Mouse (Mus musculus) MEL (cell line): Measurements from ENCODE around the gene Unc5cl. TPM values are rescaled to one million over a fixed set of nuclear protein-coding genes. Genes with fewer than 3 reads are reported as not detected.

Experiments used
- DNase-seq: peaks from one replicate; pipeline ENCODE4 v3.0.0; 2011; ENCODE audit warnings: low read depth, low spot score
- H3K27ac ChIP-seq: 2 replicates; pipeline ENCODE4 v1.5.1; 2012; ENCODE audit warnings: low read depth, mild to moderate bottlenecking, control low read depth, low read length, moderate library complexity; ENCODE audit not compliant: control insufficient read depth
- H3K27me3 ChIP-seq, 2 experiments: fragments of 150-350 bp in 1 of 2; sonication (generic) in 1 of 2; 2 replicates each; pipeline ENCODE4 v1.6.1; 2012; ENCODE audit warnings: low read length in 2 of 2, mild to moderate bottlenecking in 2 of 2, improper control_type of control experiment in 1 of 2, moderate library complexity in 1 of 2; ENCODE audit not compliant: insufficient read depth in 2 of 2, control insufficient read depth in 1 of 2
- H3K36me3 ChIP-seq, 2 experiments: 2 replicates each; pipeline ENCODE4 v1.6.1; 2012 to 2014; ENCODE audit warnings: low read length in 2 of 2, improper control_type of control experiment in 1 of 2, inconsistent platforms in 1 of 2, mild to moderate bottlenecking in 1 of 2; ENCODE audit not compliant: insufficient read depth in 2 of 2, control insufficient read depth in 1 of 2
- H3K4me1 ChIP-seq, 2 experiments: fragments of 150-350 bp in 1 of 2; sonication (generic) in 1 of 2; 2 replicates each; pipeline ENCODE4 v1.6.1; 2012; ENCODE audit warnings: low read length in 2 of 2, improper control_type of control experiment in 1 of 2, mild to moderate bottlenecking in 1 of 2; ENCODE audit not compliant: insufficient read depth in 2 of 2, control insufficient read depth in 1 of 2
- H3K4me3 ChIP-seq, 2 experiments: fragments of 150-350 bp in 1 of 2; sonication (generic) in 1 of 2; 2 replicates each; pipeline ENCODE4 v1.5.1; 2012; ENCODE audit warnings: low read depth in 2 of 2, low read length in 2 of 2, mild to moderate bottlenecking in 2 of 2, moderate library complexity in 2 of 2, control low read depth in 1 of 2, improper control_type of control experiment in 1 of 2; ENCODE audit not compliant: control insufficient read depth in 1 of 2, insufficient read depth in 1 of 2
- H3K79me2 ChIP-seq: 2 replicates; pipeline ENCODE4 v1.6.1; 2012; ENCODE audit warnings: mild to moderate bottlenecking, low read length, moderate library complexity; ENCODE audit not compliant: control insufficient read depth, poor library complexity, insufficient read depth
- H3K9ac ChIP-seq: 2 replicates; pipeline ENCODE4 v1.6.1; 2012; ENCODE audit warnings: low read depth, mild to moderate bottlenecking, control low read depth, low read length, moderate library complexity; ENCODE audit not compliant: control insufficient read depth, poor library complexity, severe bottlenecking
- H3K9me3 ChIP-seq: fragments of 150-350 bp; sonication (generic); replicated peaks from 2 replicates; pipeline ENCODE4 v1.6.1; 2012; ENCODE audit warnings: mild to moderate bottlenecking, low read length, improper control_type of control experiment, moderate library complexity; ENCODE audit not compliant: insufficient read depth
- BHLHE40 ChIP-seq: IDR thresholded peaks from 2 replicates; pipeline ENCODE4 v1.6.1; 2012; ENCODE audit warnings: low read depth, mild to moderate bottlenecking, inconsistent platforms, low read length, improper control_type of control experiment, borderline replicate concordance
- CHD1 ChIP-seq: IDR thresholded peaks from 2 replicates; pipeline ENCODE4 v1.6.1; 2012; ENCODE audit warnings: low read depth, mild to moderate bottlenecking, inconsistent platforms, low read length, improper control_type of control experiment
- CHD2 ChIP-seq: IDR thresholded peaks from 2 replicates; pipeline ENCODE4 v1.6.1; 2011; ENCODE audit warnings: low read length, improper control_type of control experiment
- CTCF ChIP-seq, 3 experiments: IDR thresholded peaks in 2 of 3; conservative IDR thresholded peaks in 1 of 3; 2 replicates each; pipeline ENCODE4 v1.5.1; 2011 to 2012; ENCODE audit warnings: low read length in 3 of 3, low read depth in 2 of 3, mild to moderate bottlenecking in 2 of 3, improper control_type of control experiment in 1 of 3, inconsistent platforms in 1 of 3, mixed read lengths in 1 of 3, moderate library complexity in 1 of 3; ENCODE audit not compliant: control insufficient read depth in 1 of 3, insufficient read depth in 1 of 3, poor library complexity in 1 of 3, severe bottlenecking in 1 of 3
- E2F4 ChIP-seq: IDR thresholded peaks from 2 replicates; pipeline ENCODE4 v1.6.1; 2011; ENCODE audit warnings: low read depth, low read length, improper control_type of control experiment, borderline replicate concordance
- ELF1 ChIP-seq: IDR thresholded peaks from 2 replicates; pipeline ENCODE4 v1.6.1; 2014; ENCODE audit warnings: low read depth, mild to moderate bottlenecking, inconsistent platforms, low read length, improper control_type of control experiment, moderate library complexity
- EP300 ChIP-seq, 2 experiments: IDR thresholded peaks; 2 replicates each; pipeline ENCODE4 v1.6.1; 2011; ENCODE audit warnings: improper control_type of control experiment in 2 of 2, low read length in 2 of 2, low read depth in 1 of 2, mild to moderate bottlenecking in 1 of 2
- ETS1 ChIP-seq: IDR thresholded peaks from 2 replicates; pipeline ENCODE4 v1.6.1; 2012; ENCODE audit warnings: low read depth, mild to moderate bottlenecking, inconsistent platforms, low read length, improper control_type of control experiment, moderate library complexity
- GABPA ChIP-seq: IDR thresholded peaks from 2 replicates; pipeline ENCODE4 v1.6.1; 2012; ENCODE audit warnings: low read depth, mild to moderate bottlenecking, inconsistent platforms, low read length, improper control_type of control experiment, moderate library complexity
- GATA1 ChIP-seq: IDR thresholded peaks from 2 replicates; pipeline ENCODE4 v1.6.1; 2011; ENCODE audit warnings: low read depth, low read length, improper control_type of control experiment
- HCFC1 ChIP-seq: IDR thresholded peaks from 2 replicates; pipeline ENCODE4 v1.6.1; 2012; ENCODE audit warnings: low read depth, mild to moderate bottlenecking, inconsistent platforms, low read length, improper control_type of control experiment, moderate library complexity
- JUND ChIP-seq: IDR thresholded peaks from 2 replicates; pipeline ENCODE4 v1.6.1; 2011; ENCODE audit warnings: low read depth, mild to moderate bottlenecking, improper control_type of control experiment, low read length
- KAT2A ChIP-seq: conservative IDR thresholded peaks from 2 replicates; pipeline ENCODE4 v1.6.1; 2012; ENCODE audit warnings: low read depth, low read length, improper control_type of control experiment, inconsistent platforms
- MAFK ChIP-seq: IDR thresholded peaks from 2 replicates; pipeline ENCODE4 v1.6.1; 2011; ENCODE audit warnings: low read depth, mild to moderate bottlenecking, low read length, improper control_type of control experiment, borderline replicate concordance
- MAX ChIP-seq: IDR thresholded peaks from 2 replicates; pipeline ENCODE4 v1.6.1; 2011; ENCODE audit warnings: low read length, improper control_type of control experiment
- MAZ ChIP-seq: IDR thresholded peaks from 2 replicates; pipeline ENCODE4 v1.6.1; 2012; ENCODE audit warnings: low read depth, mild to moderate bottlenecking, inconsistent platforms, low read length, improper control_type of control experiment
- MEF2A ChIP-seq: IDR thresholded peaks from 2 replicates; pipeline ENCODE4 v1.6.1; 2014; ENCODE audit warnings: low read depth, mild to moderate bottlenecking, inconsistent platforms, low read length, improper control_type of control experiment; ENCODE audit not compliant: poor library complexity, insufficient replicate concordance, severe bottlenecking; ENCODE audit errors: extremely low read depth
- MXI1 ChIP-seq: IDR thresholded peaks from 2 replicates; pipeline ENCODE4 v1.6.1; 2011; ENCODE audit warnings: mild to moderate bottlenecking, low read depth, low read length, improper control_type of control experiment
- MYB ChIP-seq: IDR thresholded peaks from 2 replicates; pipeline ENCODE4 v1.6.1; 2011; ENCODE audit warnings: mild to moderate bottlenecking, low read depth, low read length, improper control_type of control experiment
- MYC ChIP-seq: IDR thresholded peaks from 2 replicates; pipeline ENCODE4 v1.6.1; 2011; ENCODE audit warnings: low read depth, mild to moderate bottlenecking, low read length, improper control_type of control experiment, moderate library complexity
- NELFE ChIP-seq: IDR thresholded peaks from 2 replicates; pipeline ENCODE4 v1.6.1; 2011; ENCODE audit warnings: low read depth, low read length, improper control_type of control experiment
- NRF1 ChIP-seq: IDR thresholded peaks from 2 replicates; pipeline ENCODE4 v1.6.1; 2014; ENCODE audit warnings: low read depth, mild to moderate bottlenecking, inconsistent platforms, low read length, improper control_type of control experiment, moderate library complexity; ENCODE audit not compliant: poor library complexity, insufficient read depth, severe bottlenecking
- POLR2A ChIP-seq, 2 experiments: IDR thresholded peaks; 2 replicates each; pipeline ENCODE4 v1.6.1; 2011 to 2012; ENCODE audit warnings: low read length in 2 of 2, mild to moderate bottlenecking in 2 of 2, control low read depth in 1 of 2, improper control_type of control experiment in 1 of 2, low read depth in 1 of 2, moderate library complexity in 1 of 2; ENCODE audit not compliant: control insufficient read depth in 1 of 2, insufficient read depth in 1 of 2, poor library complexity in 1 of 2
- POLR2AphosphoS2 ChIP-seq: IDR thresholded peaks from 2 replicates; pipeline ENCODE4 v1.6.1; 2011; ENCODE audit warnings: low read length, improper control_type of control experiment
- POLR2AphosphoS5 ChIP-seq: IDR thresholded peaks from 2 replicates; pipeline ENCODE4 v1.6.1; 2012; ENCODE audit warnings: low read depth, borderline replicate concordance, mild to moderate bottlenecking, inconsistent platforms, low read length, moderate library complexity, mixed read lengths
- RAD21 ChIP-seq: IDR thresholded peaks from 2 replicates; pipeline ENCODE4 v1.6.1; 2011; ENCODE audit warnings: mild to moderate bottlenecking, low read depth, low read length, improper control_type of control experiment
- RCOR1 ChIP-seq: IDR thresholded peaks from 2 replicates; pipeline ENCODE4 v1.6.1; 2012; ENCODE audit warnings: low read depth, mild to moderate bottlenecking, inconsistent platforms, low read length, improper control_type of control experiment
- SIN3A ChIP-seq: IDR thresholded peaks from 2 replicates; pipeline ENCODE4 v1.6.1; 2012; ENCODE audit warnings: low read length, improper control_type of control experiment, inconsistent platforms
- SMC3 ChIP-seq: IDR thresholded peaks from 2 replicates; pipeline ENCODE4 v1.6.1; 2011; ENCODE audit warnings: low read depth, low read length, improper control_type of control experiment
- TAL1 ChIP-seq: IDR thresholded peaks from 2 replicates; pipeline ENCODE4 v1.6.1; 2012; ENCODE audit warnings: mild to moderate bottlenecking, inconsistent platforms, low read length, moderate library complexity, mixed read lengths
- TBP ChIP-seq: IDR thresholded peaks from 2 replicates; pipeline ENCODE4 v1.8.0; 2011; ENCODE audit warnings: low read depth, low read length, improper control_type of control experiment
- TCF12 ChIP-seq: IDR thresholded peaks from 2 replicates; pipeline ENCODE4 v1.6.1; 2014; ENCODE audit warnings: low read depth, mild to moderate bottlenecking, inconsistent platforms, low read length, improper control_type of control experiment, moderate library complexity
- UBTF ChIP-seq: IDR thresholded peaks from 2 replicates; pipeline ENCODE4 v1.6.1; 2012; ENCODE audit warnings: low read depth, mild to moderate bottlenecking, inconsistent platforms, low read length, improper control_type of control experiment, moderate library complexity, borderline replicate concordance; ENCODE audit not compliant: insufficient read depth
- USF1 ChIP-seq: IDR thresholded peaks from 2 replicates; pipeline ENCODE4 v1.6.1; 2014; ENCODE audit warnings: low read depth, mild to moderate bottlenecking, inconsistent platforms, low read length, improper control_type of control experiment, moderate library complexity
- USF2 ChIP-seq, 2 experiments: IDR thresholded peaks; 2 replicates each; pipeline ENCODE4 v1.6.1; 2011 to 2012; ENCODE audit warnings: improper control_type of control experiment in 2 of 2, low read length in 2 of 2, borderline replicate concordance in 1 of 2, inconsistent platforms in 1 of 2, low read depth in 1 of 2, mild to moderate bottlenecking in 1 of 2; ENCODE audit not compliant: insufficient read depth in 1 of 2
- ZKSCAN1 ChIP-seq: IDR thresholded peaks from 2 replicates; pipeline ENCODE4 v1.6.1; 2012; ENCODE audit warnings: low read depth, mild to moderate bottlenecking, inconsistent platforms, low read length, improper control_type of control experiment, moderate library complexity
- ZMIZ1 ChIP-seq: IDR thresholded peaks from 2 replicates; pipeline ENCODE4 v1.6.1; 2012; ENCODE audit warnings: low read depth, mild to moderate bottlenecking, inconsistent platforms, low read length, improper control_type of control experiment, moderate library complexity
- ZNF384 ChIP-seq: IDR thresholded peaks from 2 replicates; pipeline ENCODE4 v1.6.1; 2012; ENCODE audit warnings: low read depth, mild to moderate bottlenecking, inconsistent platforms, low read length, improper control_type of control experiment
- polyA plus RNA-seq, 2 experiments: library from polyadenylated mRNA; stranded (reverse) in 1 of 2; unstranded in 1 of 2; fragments of >175 nt in 1 of 2; fragments of >200 nt in 1 of 2; gene quantifications; 2 replicates each; pipeline versions ENCODE4 v1.2.1 to v1.2.4; 2012; ENCODE audit warnings: low replicate concordance in 2 of 2, low read depth in 1 of 2; ENCODE audit not compliant: insufficient read length in 2 of 2, insufficient read depth in 1 of 2, missing spikeins in 1 of 2
- total RNA-seq: library from RNA; depleted of rRNA; stranded (reverse); fragments of 300-350 nt; gene quantifications from 2 replicates; pipeline ENCODE4 v1.2.3, GENCODE M21; 2012

Gene Unc5cl
- total and polyA plus RNA-seq, 3 experiments, result 4.7 to 7.7 TPM; not detected in 1

DNA sequence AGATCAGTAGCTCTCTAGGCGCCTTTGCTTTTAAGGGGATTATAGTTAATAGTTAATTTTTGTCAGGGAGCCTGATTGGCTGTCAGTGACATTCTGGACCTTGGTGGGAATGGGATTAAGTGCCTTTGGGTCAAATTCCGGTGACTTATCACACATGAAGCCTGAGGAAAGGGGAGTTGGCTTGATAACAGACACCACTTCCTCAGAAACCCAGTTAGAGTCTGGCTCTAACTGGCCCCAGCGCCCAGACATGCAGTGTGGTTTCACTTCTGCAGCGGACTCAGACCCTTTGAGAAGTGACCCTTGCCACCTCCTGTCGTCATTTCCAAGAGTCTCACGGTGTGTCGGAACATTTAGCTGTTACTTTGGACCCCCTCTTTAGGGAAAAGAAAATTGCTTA is 36.5 kb upstream of the Unc5cl start:
- no peaks in the 10 kb centered on the region for H3K27me3 ChIP-seq
- H3K79me2 ChIP-seq, result no peaks in the 10 kb centered on the region
- no peaks in the 10 kb centered on the region for H3K9me3 ChIP-seq
- peaks cover 11 to 15% of the 10 kb centered on the region in 2 experiments for H3K4me1 ChIP-seq
- peaks cover 0 to 20% of the 10 kb centered on the region in 2 experiments; a peak in 2 of 4 replicates for H3K36me3 ChIP-seq
- H3K9ac ChIP-seq, result peak overlapping the region; percentile 52
- H3K27ac ChIP-seq, result peak overlapping the region; percentile 53
- peak overlapping the region; percentile 51 to 59 for H3K4me3 ChIP-seq
- peak; percentile 60 for DNase-seq
- TF ChIP-seq JUND (no peak), MYB (peak; percentile 48; the same call in 1 of the 2 replicates), MXI1 (peak; percentile 51), TBP (no peak), POLR2AphosphoS2 (no peak; the same call in 1 of the 2 replicates), USF2 (IDR thresholded peaks at IDR 0.05; ENCODE audit: borderline replicate concordance in 1 of 2, insufficient read depth in 1 of 2, low read depth in 1 of 2, low read length in 2 of 2) (no peak), ZKSCAN1 (no peak), ZMIZ1 (no peak), CHD1 (no peak), RAD21 (no peak), ETS1 (peak; percentile 50; the same call in 1 of the 2 replicates), POLR2A (IDR thresholded peaks at IDR 0.05; ENCODE audit: control insufficient read depth in 1 of 2, insufficient read depth in 1 of 2, low read depth in 1 of 2, low read length in 2 of 2, poor library complexity in 1 of 2) (no peak; a peak in 1 of 4 replicates), NRF1 (no peak), SMC3 (no peak; the same call in 1 of the 2 replicates), RCOR1 (peak; percentile 66), MEF2A (no peak), MAFK (no peak), MAZ (no peak), TAL1 (no peak), CTCF (IDR thresholded peaks at IDR 0.05 in 2 of 3, conservative IDR thresholded peaks at IDR 0.05 in 1 of 3; ENCODE audit: control insufficient read depth in 1 of 3, insufficient read depth in 1 of 3, low read depth in 2 of 3, low read length in 3 of 3, poor library complexity in 1 of 3, severe bottlenecking in 1 of 3) (no peak), KAT2A (no peak), MAX (no peak), GABPA (no peak), USF1 (no peak), ELF1 (no peak), POLR2AphosphoS5 (no peak), NELFE (peak; percentile 30), TCF12 (peak; percentile 42; the same call in 1 of the 2 replicates), BHLHE40 (no peak), HCFC1 (no peak), ZNF384 (no peak), CHD2 (no peak), GATA1 (peak; percentile 77), SIN3A (peak; percentile 33), UBTF (no peak), MYC (no peak), EP300 (IDR thresholded peaks at IDR 0.05; ENCODE audit: low read depth in 1 of 2, low read length in 2 of 2) (peak; percentile 65 to 72), E2F4 (peak; percentile 29; the same call in 1 of the 2 replicates)
